Mouse (Mus musculus): Measurements from ENCODE around the gene Aass.

DNA sequence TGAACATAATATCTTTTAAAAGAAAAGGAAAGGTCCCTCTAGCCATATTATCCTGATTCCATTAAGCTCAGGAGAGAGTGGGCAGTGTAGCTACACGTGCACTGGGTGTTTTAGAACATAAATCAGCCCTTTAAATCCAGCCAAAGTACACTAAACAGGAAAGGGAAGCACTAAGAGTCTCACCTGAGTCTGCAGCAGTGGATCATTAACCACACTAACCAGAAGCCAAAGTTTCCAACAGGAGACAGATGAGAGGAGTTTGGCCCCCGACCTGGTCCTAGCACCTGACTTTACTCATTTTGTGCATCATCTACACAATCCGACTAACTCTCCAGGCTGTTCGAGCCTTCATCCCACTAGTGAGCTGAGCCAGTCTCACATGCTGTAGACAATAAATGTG lies 1.8 kb downstream of the Aass start:
- TF ChIP-seq EP300 (IDR thresholded peaks at IDR 0.05; ENCODE audit: insufficient read depth, low read depth, low read length): no peak
- no peak for TF ChIP-seq POLR2A (IDR thresholded peaks at IDR 0.05; ENCODE audit: insufficient read depth, low read length)
- no peak for TF ChIP-seq CTCF (IDR thresholded peaks at IDR 0.05; ENCODE audit: low read depth, low read length)

All from ES-Bruce4 (cell line).